Mouse (Mus musculus) midbrain, embryonic 12.5 days (tissue): ENCODE measurements at regions not wholly inside any gene's neighbourhood (a gene's known extent, or its start where the extent isn't known, plus 50 kb on each side); places are given as distances from the start of the nearest gene placed in this dataset.

ENCODE experiments used
- ATAC-seq: fragments of 200-750 bp; cut with Nextera tagmentation; 2 replicates; pipeline ENCODE4 v1.8.0; 2017; ENCODE audit warnings: low read depth, moderate TSS enrichment, moderate library complexity; ENCODE audit not compliant: low FRiP score
- H3K27ac ChIP-seq: fragments of 300-500 bp; sonication (generic); replicated peaks from 2 replicates; pipeline ENCODE4 v1.5.1; 2016; ENCODE audit warnings: mild to moderate bottlenecking
- H3K27me3 ChIP-seq: fragments of 300-500 bp; sonication (generic); 2 replicates; pipeline ENCODE4 v1.6.1; 2016; ENCODE audit warnings: mild to moderate bottlenecking
- H3K36me3 ChIP-seq: fragments of 300-500 bp; sonication (generic); 2 replicates; pipeline ENCODE4 v1.6.1; 2016
- H3K4me1 ChIP-seq: fragments of 300-500 bp; sonication (generic); 2 replicates; pipeline ENCODE4 v1.6.1; 2016
- H3K4me2 ChIP-seq: fragments of 300-500 bp; sonication (generic); replicated peaks from 2 replicates; pipeline ENCODE4 v1.6.1; 2016; ENCODE audit warnings: mild to moderate bottlenecking, moderate library complexity
- H3K4me3 ChIP-seq: fragments of 300-500 bp; sonication (generic); 2 replicates; pipeline ENCODE4 v1.5.1; 2016; ENCODE audit warnings: mild to moderate bottlenecking
- H3K9ac ChIP-seq: fragments of 300-500 bp; sonication (generic); replicated peaks from 2 replicates; pipeline ENCODE4 v1.6.1; 2016; ENCODE audit warnings: mild to moderate bottlenecking, moderate library complexity
- H3K9me3 ChIP-seq: fragments of 300-500 bp; sonication (generic); 2 replicates; pipeline ENCODE4 v1.6.1; 2016; ENCODE audit warnings: mild to moderate bottlenecking
- WGBS: fragments of 180-500 bp; shearing (Covaris S2); methylation state at CpG from one replicate; pipeline ENCODE4 v1.1.7; 2016; 5-methylcytosine and 5-hydroxymethylcytosine counted together

GRCm38 (mm10) chr5:101285941-101286340, 378.9 kb downstream of the Nkx6-1 start:
- no peak overlapping the region for H3K4me3 ChIP-seq
- no peaks in the 10 kb centered on the region for H3K36me3 ChIP-seq
- H3K9me3 ChIP-seq, result no peaks in the 10 kb centered on the region
- no peaks in the 10 kb centered on the region for H3K4me1 ChIP-seq
- ATAC-seq, result no peak
- H3K27me3 ChIP-seq, result no peaks in the 10 kb centered on the region
- H3K9ac ChIP-seq, result no peak overlapping the region
- no peak overlapping the region for H3K4me2 ChIP-seq
- no peak overlapping the region for H3K27ac ChIP-seq
- WGBS, result 78% methylated on average over 7 of the region's 7 CpGs

GRCm38 (mm10) chr5:101250474-101250873, 405.0 kb downstream of the Gpat3 start:
- Histone ChIP-seq H3K4me2 (no peak overlapping the region), H3K4me1 (no peaks in the 10 kb centered on the region), H3K4me3 (no peak overlapping the region), H3K9me3 (no peaks in the 10 kb centered on the region), H3K27me3 (no peaks in the 10 kb centered on the region), H3K36me3 (no peaks in the 10 kb centered on the region), H3K27ac (no peak overlapping the region), H3K9ac (no peak overlapping the region)
- WGBS, result 83% methylated on average over 3 of the region's 3 CpGs
- ATAC-seq, result no peak

- 87% methylated on average over 2 of the region's 2 CpGs for WGBS
- no peaks in the 10 kb centered on the region for H3K27me3 ChIP-seq
- no peak overlapping the region for H3K9ac ChIP-seq
- no peak overlapping the region for H3K4me3 ChIP-seq
- H3K27ac ChIP-seq, result no peak overlapping the region
- no peaks in the 10 kb centered on the region for H3K9me3 ChIP-seq
- H3K4me2 ChIP-seq, result no peak overlapping the region
- no peaks in the 10 kb centered on the region for H3K36me3 ChIP-seq
- H3K4me1 ChIP-seq, result no peaks in the 10 kb centered on the region
- ATAC-seq, result no peak
Observed at GRCm38 (mm10) chr5:101242651-101243050, 397.1 kb downstream of the Gpat3 start.

DNA sequence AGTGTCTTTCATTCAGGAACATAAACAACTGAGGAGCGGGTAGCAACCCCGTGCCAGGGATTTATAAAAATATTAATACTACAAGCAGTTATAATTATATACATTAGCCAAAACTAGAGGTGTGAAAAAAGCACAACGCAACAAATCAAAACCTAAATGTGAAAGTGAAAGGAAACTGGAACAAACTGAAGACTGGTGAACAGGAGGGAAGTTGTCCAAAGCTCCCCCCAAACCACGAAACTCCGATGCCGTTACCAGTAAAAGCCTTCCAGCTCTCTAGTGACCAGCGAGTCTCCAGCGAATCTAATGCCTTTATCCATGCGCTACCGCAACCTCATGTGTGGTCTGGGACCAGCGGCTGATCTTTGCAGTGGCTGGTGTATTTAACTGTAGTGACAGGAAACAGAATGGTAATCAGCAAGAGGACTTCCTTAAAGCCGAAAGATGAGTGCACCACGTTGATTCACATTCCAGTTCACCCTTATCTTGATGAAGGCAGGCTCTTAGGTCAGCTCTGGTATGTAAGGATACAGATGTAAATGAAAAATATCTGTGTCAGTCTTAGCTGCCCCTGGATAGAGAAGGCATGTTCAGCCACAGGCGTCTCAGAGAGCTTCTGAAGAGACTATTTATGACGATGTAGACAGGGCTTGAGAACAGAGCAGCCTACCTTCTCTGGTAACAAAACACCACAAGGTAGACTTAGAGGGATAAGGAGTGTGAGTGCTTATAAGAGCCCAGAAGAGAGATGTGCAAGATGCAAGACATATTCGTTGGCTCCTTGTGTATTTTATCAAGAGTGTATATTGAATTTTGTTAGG, 394.0 kb downstream of the Gpat3 start:
- H3K36me3 ChIP-seq, result no peaks in the 10 kb centered on the region
- ATAC-seq, result no peak
- no peak overlapping the region for H3K27ac ChIP-seq
- H3K9me3 ChIP-seq, result no peaks in the 10 kb centered on the region
- H3K4me3 ChIP-seq, result no peak overlapping the region
- WGBS, result 82% methylated on average over 16 of the region's 16 CpGs
- no peak overlapping the region for H3K9ac ChIP-seq
- H3K4me2 ChIP-seq, result no peak overlapping the region
- no peaks in the 10 kb centered on the region for H3K27me3 ChIP-seq
- no peaks in the 10 kb centered on the region for H3K4me1 ChIP-seq

DNA sequence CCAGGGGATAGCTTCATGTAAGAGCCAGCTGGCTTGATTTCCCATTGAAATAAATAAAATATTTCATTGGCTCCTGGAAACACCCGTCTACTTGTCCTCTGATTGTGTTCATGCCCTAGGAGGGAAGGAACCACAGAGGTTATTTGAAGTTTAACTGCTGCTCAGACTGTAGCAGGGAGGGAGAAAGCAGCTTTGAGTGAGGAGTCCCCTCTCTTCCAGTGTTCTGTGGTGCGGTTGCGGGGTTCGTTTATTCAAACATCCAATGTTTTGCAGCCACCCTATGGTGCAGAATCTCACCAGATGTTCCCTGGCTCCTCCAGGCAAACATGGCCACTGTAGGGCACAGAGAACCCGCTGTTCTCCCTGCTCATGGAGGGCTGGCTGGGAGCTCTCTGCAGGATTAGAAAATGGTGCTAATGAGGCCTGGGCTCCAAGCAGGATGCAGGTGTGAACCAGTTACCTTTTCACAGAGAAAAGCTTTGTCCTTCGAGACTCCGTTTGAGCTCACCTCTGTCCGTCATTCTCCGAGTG, 390.7 kb downstream of the Gpat3 start:
- no peaks in the 10 kb centered on the region for H3K9me3 ChIP-seq
- no peak overlapping the region for H3K4me2 ChIP-seq
- no peak overlapping the region for H3K9ac ChIP-seq
- WGBS, result 81% methylated on average over 9 of the region's 9 CpGs
- H3K27me3 ChIP-seq, result no peaks in the 10 kb centered on the region
- no peak overlapping the region for H3K27ac ChIP-seq
- no peak for ATAC-seq
- H3K36me3 ChIP-seq, result no peaks in the 10 kb centered on the region
- H3K4me3 ChIP-seq, result no peak overlapping the region
- H3K4me1 ChIP-seq, result no peaks in the 10 kb centered on the region

DNA sequence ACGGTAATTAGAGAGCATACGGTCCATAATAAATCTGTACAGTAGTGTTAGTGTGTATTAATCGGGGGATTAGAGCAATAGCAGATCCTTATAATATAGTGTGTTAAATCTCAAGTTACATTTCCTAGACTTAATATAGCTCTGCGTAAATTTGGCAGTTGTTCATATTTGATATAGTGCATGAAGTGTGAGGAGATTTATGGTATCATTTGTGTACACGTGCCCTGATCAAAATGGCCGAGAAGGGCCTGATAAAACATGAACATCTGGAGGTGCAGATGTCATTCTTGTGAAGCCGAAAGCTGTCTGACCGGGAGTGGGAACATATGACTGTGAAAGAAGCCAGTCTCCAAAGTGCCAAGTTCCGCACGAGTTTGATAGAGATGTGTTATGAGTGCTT, 376.9 kb downstream of the Gpat3 start:
- Histone ChIP-seq H3K36me3 (no peaks in the 10 kb centered on the region), H3K4me1 (no peaks in the 10 kb centered on the region), H3K27me3 (no peaks in the 10 kb centered on the region), H3K4me3 (no peak overlapping the region), H3K9ac (no peak overlapping the region), H3K4me2 (no peak overlapping the region), H3K9me3 (no peaks in the 10 kb centered on the region), H3K27ac (no peak overlapping the region)
- ATAC-seq, result no peak
- WGBS, result 94% methylated on average over 10 of the region's 10 CpGs

GRCm38 (mm10) chr5:101218082-101218481, 372.6 kb downstream of the Gpat3 start:
- Histone ChIP-seq H3K36me3 (no peaks in the 10 kb centered on the region), H3K9ac (no peak overlapping the region), H3K4me3 (no peak overlapping the region), H3K4me1 (no peaks in the 10 kb centered on the region), H3K27me3 (no peaks in the 10 kb centered on the region), H3K4me2 (no peak overlapping the region), H3K27ac (no peak overlapping the region), H3K9me3 (no peaks in the 10 kb centered on the region)
- ATAC-seq, result no peak
- WGBS, result 92% methylated on average over 3 of the region's 3 CpGs

DNA sequence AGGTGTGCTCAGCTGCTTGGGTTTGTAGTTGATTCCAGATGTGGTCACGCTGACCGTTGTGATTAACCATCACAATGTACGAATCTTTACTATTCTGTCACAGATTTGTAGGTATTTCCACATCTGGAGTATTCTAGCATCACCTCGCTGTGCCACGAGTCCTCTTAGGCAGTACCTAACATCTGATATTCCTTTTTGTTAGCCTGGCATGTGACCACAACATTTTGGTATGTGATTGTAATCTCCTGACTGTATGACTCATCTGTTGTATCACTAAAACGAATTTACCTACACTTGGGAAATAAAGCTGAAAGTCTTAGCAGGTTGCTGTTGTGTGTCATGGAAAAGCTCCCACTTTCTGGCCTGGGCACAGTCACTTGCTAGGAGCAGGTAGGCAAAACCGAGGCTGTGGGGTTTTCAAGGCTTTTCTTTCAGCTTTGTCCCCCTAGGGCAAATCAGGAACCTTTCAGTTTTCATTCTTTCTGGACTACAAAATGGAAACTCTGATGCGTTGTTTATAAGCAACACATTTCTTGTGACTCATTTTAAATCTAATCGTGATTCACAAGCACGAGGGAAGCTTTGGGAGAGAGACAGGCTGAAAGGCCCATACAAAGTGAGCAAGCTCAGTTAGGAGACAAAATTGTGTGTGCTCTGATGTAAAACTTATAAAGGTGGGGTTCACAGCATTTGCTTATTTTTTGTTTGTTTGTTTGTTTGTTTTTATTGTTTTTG, 371.5 kb downstream of the Gpat3 start:
- H3K36me3 ChIP-seq, result no peaks in the 10 kb centered on the region
- WGBS, result 89% methylated on average over 10 of the region's 10 CpGs

DNA sequence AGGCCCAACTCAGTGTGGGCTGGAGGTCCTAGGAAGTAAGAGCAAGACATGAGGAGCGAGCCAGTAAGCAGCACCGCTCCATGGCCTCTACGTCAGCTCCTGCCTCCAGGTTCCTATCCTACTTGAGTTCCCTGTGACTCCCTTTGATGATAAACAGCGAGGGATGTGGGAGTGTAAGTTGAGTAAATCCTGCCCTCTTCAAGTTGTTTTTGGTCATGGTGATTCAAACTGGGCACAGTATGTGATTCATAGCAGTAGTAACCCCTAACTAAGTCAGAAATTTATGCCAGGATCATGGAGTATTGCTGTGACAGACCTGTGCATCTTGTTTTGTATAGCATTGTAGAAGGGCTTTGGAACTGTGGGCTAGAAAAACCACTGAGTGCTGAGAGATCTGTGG, 366.5 kb downstream of the Gpat3 start:
- no peaks in the 10 kb centered on the region for H3K9me3 ChIP-seq
- ATAC-seq, result no peak
- H3K27ac ChIP-seq, result no peak overlapping the region
- H3K4me2 ChIP-seq, result no peak overlapping the region
- WGBS, result 84% methylated on average over 4 of the region's 4 CpGs
- no peaks in the 10 kb centered on the region for H3K27me3 ChIP-seq
- H3K36me3 ChIP-seq, result no peaks in the 10 kb centered on the region
- H3K9ac ChIP-seq, result no peak overlapping the region
- no peaks in the 10 kb centered on the region for H3K4me1 ChIP-seq
- H3K4me3 ChIP-seq, result no peak overlapping the region

More for the DNA sequence above, 371.5 kb downstream of the Gpat3 start:
- no peak overlapping the region for H3K4me2 ChIP-seq
- no peak overlapping the region for H3K27ac ChIP-seq
- H3K4me1 ChIP-seq, result no peaks in the 10 kb centered on the region
- no peaks in the 10 kb centered on the region for H3K27me3 ChIP-seq
- no peaks in the 10 kb centered on the region for H3K9me3 ChIP-seq
- no peak overlapping the region for H3K4me3 ChIP-seq
- no peak for ATAC-seq
- no peak overlapping the region for H3K9ac ChIP-seq

DNA sequence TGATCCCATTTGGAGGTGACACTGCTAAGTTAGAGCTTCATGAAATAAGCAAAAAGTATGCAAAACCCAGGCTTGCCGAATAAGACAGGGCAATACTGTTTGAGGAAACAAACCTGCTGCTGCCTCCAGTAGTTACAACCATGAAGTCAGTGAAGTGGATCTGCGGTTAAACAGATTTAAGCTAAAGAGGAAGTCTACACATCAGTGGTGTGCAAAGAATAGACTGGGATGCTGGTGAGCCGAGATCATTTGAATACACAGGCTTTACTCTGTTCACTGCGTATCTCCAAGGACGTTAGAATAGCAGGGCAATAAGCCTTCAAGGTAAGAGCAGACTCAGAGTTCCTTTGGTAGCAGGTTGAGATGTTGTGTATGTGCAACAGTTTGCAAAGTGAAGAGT, 362.6 kb downstream of the Gpat3 start:
- Histone ChIP-seq H3K4me3 (no peak overlapping the region), H3K27ac (no peak overlapping the region), H3K27me3 (no peaks in the 10 kb centered on the region), H3K36me3 (no peaks in the 10 kb centered on the region), H3K9me3 (0 out of 2 replicates have a peak, but pooled peaks cover 10% of the 10 kb centered on the region), H3K4me1 (no peaks in the 10 kb centered on the region), H3K4me2 (no peak overlapping the region), H3K9ac (no peak overlapping the region)
- 90% methylated on average over 5 of the region's 5 CpGs for WGBS
- ATAC-seq, result no peak

DNA sequence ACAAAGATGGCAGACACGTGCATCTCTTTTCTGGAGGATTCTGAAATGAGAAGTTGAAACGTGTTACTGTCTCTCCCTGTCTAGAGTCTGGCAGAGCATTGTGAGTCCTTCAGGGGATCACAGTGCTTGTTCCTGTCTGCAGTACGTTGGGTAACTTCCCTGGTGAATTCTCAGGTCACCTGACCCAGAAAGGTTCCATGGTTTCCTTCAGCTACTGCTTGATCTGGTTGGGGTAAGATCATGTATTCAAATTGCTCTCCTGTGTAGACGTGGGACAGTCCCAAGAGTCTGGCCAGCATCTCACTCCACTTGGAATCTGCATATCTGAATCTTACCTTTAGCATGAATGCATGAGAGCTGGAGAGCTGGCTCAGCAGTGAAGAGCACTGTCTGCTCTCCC, 350.0 kb downstream of the Gpat3 start:
- H3K36me3 ChIP-seq, result no peaks in the 10 kb centered on the region
- no peaks in the 10 kb centered on the region for H3K27me3 ChIP-seq
- H3K4me1 ChIP-seq, result no peaks in the 10 kb centered on the region
- no peak overlapping the region for H3K27ac ChIP-seq
- no peak for ATAC-seq
- no peak overlapping the region for H3K9ac ChIP-seq
- H3K4me3 ChIP-seq, result no peak overlapping the region
- no peaks in the 10 kb centered on the region for H3K9me3 ChIP-seq
- 83% methylated on average over 4 of the region's 4 CpGs for WGBS
- no peak overlapping the region for H3K4me2 ChIP-seq

DNA sequence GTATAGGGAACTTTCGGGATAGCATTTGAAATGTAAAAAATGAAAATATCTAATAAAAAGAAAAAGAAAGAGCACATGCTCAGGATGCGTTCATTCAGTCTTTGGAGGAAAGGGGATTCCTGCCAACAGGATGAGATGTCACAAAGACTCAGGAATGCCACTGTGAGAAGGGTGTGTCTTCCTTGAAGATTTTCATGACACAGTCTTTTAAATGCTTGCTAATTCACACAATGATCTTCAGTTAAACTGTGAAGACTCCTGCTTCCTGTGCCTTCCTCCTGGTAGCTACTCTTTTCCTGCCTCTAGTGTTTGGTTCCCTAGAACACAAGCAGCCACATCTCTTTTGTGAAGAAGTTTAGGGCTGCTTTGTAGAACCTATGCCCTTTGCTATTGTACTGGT, 345.5 kb downstream of the Gpat3 start:
- Histone ChIP-seq H3K27me3 (no peaks in the 10 kb centered on the region), H3K4me1 (no peaks in the 10 kb centered on the region), H3K9me3 (no peaks in the 10 kb centered on the region), H3K9ac (no peak overlapping the region), H3K4me2 (no peak overlapping the region), H3K36me3 (no peaks in the 10 kb centered on the region), H3K27ac (no peak overlapping the region), H3K4me3 (no peak overlapping the region)
- no peak for ATAC-seq
- WGBS, result 94% methylated on average over 2 of the region's 2 CpGs
